Mouse (Mus musculus) brown adipose tissue, adult 24 weeks (tissue): ENCODE measurements at regions not wholly inside any gene's neighbourhood (a gene's known extent, or its start where the extent isn't known, plus 50 kb on each side); places are given as distances from the start of the nearest gene placed in this dataset.

ENCODE experiments used
- H3K27ac ChIP-seq: fragments of 200-500 bp; replicated peaks from 2 replicates; pipeline ENCODE4 v1.5.1; 2012; ENCODE audit warnings: low read depth, mild to moderate bottlenecking, low read length
- H3K4me1 ChIP-seq: fragments of 200-500 bp; 2 replicates; pipeline ENCODE4 v1.6.1; 2012; ENCODE audit warnings: low read length, mixed read lengths; ENCODE audit not compliant: control insufficient read depth, insufficient read depth, insufficient read length
- H3K4me3 ChIP-seq: fragments of 200-500 bp; 2 replicates; pipeline ENCODE4 v1.5.1; 2012; ENCODE audit warnings: low read depth, mild to moderate bottlenecking, low read length, moderate library complexity; ENCODE audit not compliant: insufficient read depth

DNA sequence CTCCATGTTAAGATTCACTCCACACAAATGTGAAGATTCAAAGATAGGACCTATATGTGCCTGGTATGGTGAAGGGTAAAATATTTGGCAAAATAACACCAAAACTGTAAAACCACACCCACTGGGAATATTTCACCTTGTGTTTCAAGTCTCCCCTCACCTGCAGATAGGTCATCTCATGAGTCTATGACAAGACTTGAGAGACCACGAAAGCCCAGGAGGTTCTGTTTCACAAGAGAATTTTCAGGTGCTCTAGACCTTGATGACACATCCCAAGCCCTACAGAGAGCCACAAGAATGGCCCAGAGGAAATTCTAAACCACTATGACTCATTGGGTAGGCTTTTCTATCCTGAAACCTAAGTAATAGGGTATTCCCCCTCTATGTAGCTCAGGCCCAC is 1322.4 kb upstream of the A1bg start:
- Histone ChIP-seq H3K4me1 (peaks cover 4% of the 10 kb centered on the region; the same call in 1 of the 2 replicates), H3K27ac (no peak overlapping the region), H3K4me3 (no peak overlapping the region)

DNA sequence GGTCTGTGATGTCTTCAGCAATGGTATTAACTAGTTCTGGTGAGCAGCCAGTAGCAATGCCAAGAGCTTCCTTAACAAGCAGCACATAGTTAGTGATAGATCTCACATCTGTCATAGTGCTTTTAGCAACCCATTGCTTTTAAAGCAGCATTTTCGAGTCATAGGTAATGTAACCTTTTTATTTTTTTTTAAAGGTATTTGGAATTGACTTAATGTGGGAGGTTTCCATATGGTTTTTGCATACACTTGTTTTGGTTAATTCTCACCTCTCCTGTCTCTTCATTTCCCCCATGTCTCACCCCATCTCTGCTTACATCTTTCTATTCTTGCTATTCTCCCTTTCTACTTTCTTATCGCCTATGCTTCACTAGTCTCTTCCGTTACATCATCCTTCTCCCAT is 1322.0 kb upstream of the A1bg start:
- Histone ChIP-seq H3K4me3 (no peak overlapping the region), H3K27ac (no peak overlapping the region), H3K4me1 (0 out of 2 replicates have a peak, but pooled peaks cover 2% of the 10 kb centered on the region)

DNA sequence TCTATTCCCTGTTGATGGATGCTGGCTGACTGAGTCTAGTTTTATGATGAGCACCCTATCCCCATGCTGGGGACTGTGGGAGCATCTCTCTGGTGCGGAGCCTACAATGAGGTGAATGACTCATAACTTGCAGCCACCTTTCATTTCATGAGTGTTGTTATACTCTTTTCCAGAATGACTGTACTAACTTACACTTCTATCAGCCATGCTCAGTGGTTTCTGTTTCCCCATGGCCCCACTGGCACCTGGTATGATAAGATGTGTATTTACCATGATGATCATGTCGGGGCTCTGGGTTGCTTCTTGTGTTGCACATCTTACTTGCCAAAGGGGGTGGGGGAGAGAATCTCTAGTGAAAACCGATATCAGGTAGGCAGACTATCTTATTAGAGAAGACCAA is 1317.2 kb upstream of the A1bg start:
- Histone ChIP-seq H3K4me1 (no peaks in the 10 kb centered on the region), H3K4me3 (no peak overlapping the region), H3K27ac (no peak overlapping the region)

DNA sequence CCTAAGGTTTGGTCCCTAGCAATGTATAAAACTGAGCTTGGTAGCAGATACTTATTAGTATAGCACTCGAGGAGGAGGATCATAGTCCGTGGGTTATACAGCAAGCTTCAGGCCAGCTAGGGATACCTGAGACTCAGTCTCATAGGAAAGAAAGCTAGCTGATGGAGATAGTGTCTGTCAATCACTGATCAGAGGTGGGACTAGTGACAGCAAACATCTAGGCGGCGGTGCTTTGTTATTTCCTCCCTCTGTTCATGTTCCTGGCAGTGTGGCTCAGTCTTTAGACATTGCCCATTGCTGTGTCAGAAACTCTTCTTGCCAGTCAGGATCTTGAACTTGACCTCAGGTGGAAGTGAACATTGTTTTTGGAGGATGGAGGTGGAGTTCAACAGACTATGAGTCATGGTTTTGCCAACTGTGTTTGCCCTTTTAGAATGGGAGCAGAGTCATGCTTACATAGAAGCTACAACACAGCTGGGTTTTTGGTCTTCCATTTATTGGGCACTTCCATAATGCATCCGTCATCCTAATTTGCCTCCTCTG is 1315.8 kb upstream of the A1bg start:
- Histone ChIP-seq H3K4me1 (no peaks in the 10 kb centered on the region), H3K27ac (no peak overlapping the region), H3K4me3 (no peak overlapping the region)

DNA sequence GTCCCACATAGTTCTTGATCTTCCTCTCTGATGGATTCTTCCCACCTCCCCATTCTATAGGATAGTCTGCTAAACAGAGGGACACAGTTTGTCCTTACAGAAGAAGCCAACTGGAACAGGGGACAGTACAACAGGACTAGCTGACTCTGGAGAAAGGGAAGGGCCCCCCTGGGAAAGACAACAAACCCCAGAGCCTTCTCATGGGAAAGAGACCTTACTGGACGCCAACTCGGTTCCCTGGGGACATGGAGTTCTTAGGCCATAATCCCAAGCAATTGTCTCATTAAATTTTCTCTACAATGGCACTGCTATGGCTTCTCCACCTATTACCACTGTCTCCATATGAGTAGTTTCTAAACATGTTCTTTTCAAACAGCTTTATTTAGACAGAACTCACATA is 1313.2 kb upstream of the A1bg start:
- Histone ChIP-seq H3K4me1 (no peaks in the 10 kb centered on the region), H3K4me3 (no peak overlapping the region), H3K27ac (peak overlapping the region; percentile 38; the same call in 1 of the 2 replicates)

DNA sequence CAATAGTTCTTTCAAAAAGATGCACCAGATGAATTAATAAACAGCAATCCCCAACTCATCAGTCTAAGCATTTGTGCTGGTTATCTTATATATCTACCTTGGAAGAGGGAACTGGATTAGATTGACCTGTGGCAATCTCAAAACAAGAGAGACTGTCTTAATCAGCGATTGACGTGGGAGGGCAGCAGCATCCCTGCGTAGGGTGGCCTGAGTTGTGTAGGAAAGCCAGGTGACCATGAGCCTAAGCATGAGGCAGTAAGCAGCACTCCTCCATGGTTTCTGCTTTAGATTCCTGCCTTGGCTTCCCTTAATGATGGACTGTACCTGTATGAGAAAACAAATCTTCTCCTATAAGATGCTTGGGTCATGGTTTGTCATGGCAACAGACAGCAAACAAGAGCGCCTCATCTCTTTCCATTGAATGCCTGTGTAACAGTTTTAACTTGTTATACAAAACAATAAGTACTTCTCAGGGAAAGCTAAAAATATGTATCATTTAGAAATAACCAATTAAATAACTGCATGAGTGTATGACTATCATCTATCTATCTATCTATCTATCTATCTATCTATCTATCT is 1311.5 kb upstream of the A1bg start:
- H3K4me3 ChIP-seq: no peak overlapping the region
- H3K27ac ChIP-seq: no peak overlapping the region
- no peaks in the 10 kb centered on the region for H3K4me1 ChIP-seq

DNA sequence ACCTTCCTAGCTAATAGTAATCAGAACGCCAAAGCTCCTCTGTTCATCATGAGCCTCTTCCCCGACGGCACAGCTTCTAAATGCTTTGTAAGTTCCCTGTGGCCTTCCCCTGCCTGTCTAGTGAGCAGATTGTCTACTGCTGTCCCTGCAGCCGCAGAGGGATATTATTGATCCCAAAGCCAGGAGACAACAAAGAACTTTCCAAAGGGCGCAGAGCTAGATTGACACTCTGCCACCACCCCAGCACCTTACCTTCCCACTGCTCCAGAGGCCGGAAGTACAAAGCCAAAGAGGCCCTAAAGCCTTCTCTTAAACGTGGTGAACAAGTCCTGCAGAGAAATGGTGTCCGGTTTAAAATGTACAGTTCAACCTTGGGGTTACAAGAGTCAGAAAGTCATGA is 1310.3 kb upstream of the A1bg start:
- H3K4me1 ChIP-seq: no peaks in the 10 kb centered on the region
- H3K4me3 ChIP-seq: no peak overlapping the region
- no peak overlapping the region for H3K27ac ChIP-seq

DNA sequence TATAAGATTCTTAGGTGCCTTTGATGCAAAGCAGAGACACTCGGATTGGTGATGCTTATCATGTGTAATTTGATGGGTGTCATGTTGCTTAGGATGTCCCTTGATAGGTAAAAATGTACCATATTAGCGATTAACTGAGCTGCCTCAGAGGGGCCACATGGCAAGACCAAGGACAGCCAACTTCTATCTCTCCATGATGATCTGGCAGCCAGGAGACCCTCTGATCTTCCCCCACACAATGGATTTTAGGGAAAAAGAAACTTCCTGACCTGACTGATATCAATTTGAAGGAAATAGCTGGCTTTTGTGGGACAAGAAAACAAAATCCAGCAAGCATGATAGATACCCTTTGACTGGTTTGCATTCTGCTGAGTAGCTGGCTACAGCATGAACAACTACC is 1308.9 kb upstream of the A1bg start:
- H3K27ac ChIP-seq: no peak overlapping the region
- no peak overlapping the region for H3K4me3 ChIP-seq
- no peaks in the 10 kb centered on the region for H3K4me1 ChIP-seq

DNA sequence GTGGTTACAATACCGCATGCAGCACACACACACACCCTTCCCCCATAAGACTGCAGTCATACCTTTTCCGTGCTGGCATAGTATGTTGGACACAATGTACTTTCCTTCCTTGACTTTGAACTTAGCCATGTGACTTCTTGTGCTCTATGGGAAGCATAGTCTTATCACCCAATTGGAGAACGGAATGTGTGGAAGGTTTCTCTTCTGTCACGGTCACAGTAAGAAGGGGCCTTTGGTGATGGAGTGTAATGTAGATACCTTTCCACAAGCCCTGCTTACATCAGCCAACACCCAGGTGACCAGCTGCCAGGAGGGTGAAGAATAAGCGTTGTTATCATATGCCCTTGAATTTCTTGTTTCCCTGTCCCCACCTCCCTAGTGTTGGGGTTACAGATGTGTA is 1308.0 kb upstream of the A1bg start:
- no peaks in the 10 kb centered on the region for H3K4me1 ChIP-seq
- no peak overlapping the region for H3K27ac ChIP-seq
- H3K4me3 ChIP-seq: no peak overlapping the region

DNA sequence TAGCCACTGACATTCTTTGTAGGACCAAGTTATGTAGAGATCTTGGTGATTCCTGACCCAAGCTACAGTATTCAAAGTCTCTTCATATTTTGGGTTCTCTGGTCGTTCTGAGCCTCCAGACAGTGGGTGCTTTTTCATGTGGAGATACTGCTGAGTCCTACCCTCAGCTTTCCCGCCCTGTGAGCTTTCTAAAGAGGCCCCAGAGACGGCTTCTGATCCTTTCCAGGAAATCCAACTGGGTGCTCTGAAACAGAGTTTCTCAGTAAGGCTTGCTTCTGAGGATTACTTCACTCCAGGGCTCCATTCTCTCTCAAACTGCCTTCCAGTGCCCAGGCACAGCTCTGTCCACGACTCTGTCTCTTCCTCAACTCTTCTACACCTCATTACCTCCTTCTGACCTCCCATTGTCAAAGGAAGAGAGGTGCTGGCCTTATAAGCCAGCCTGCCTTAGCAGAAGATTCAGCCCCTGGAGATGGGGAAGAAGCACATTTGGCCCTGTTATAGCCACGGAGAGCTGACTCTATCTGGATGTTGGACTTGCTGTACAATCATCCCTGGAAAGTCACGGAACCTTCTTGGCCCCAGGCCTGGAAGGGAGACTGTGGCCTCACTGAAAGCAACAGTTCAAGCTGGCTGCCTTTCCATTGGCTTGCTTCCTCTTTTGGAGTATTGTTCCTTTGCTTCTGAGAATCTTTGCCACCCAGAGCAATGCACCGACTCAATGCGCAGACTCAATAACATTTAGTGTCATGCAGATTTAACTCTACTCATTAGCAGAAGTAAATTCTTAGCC is 1306.9 kb upstream of the A1bg start:
- no peak overlapping the region for H3K27ac ChIP-seq
- H3K4me1 ChIP-seq: no peaks in the 10 kb centered on the region
- no peak overlapping the region for H3K4me3 ChIP-seq

DNA sequence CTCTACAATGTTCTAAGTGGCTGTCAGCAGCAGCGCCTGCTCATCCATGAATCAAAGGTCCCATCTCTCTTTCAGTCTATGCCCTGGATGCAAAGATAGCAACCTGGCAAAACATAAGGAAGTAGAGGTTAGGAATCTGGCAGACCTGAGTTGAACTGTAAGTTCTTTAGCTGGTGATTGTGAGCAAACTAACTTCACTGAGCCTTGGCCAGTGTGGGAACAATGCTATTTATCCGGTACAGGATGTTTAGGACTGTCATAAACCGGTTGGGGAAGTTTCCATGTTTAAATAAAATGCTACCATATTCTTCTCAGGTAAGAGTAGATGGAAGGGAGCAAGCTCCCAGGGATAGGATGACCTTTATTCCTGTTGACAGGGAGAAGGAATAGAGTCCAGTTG is 1306.2 kb upstream of the A1bg start:
- Histone ChIP-seq H3K4me1 (no peaks in the 10 kb centered on the region), H3K27ac (no peak overlapping the region), H3K4me3 (no peak overlapping the region)

DNA sequence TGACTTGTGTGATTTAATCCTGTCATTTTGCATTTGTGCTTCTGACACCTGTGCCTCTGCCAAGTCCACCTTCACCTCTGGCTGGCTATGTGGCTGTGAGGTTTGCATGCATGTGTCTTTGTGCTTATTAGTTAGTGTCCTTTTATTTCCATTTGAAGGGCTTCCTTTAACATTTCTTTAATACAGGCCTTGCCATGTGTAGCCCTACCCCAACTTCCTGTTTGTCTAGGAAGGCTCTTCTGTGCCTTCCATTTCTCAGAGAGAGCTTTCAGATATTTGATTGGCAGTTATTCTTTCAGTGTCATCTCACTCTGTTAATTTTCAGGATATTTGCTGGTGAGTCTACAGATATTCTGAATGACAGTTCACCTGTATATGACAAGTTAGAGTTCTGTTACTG is 1302.0 kb upstream of the A1bg start:
- H3K27ac ChIP-seq: no peak overlapping the region
- H3K4me1 ChIP-seq: no peaks in the 10 kb centered on the region
- no peak overlapping the region for H3K4me3 ChIP-seq

DNA sequence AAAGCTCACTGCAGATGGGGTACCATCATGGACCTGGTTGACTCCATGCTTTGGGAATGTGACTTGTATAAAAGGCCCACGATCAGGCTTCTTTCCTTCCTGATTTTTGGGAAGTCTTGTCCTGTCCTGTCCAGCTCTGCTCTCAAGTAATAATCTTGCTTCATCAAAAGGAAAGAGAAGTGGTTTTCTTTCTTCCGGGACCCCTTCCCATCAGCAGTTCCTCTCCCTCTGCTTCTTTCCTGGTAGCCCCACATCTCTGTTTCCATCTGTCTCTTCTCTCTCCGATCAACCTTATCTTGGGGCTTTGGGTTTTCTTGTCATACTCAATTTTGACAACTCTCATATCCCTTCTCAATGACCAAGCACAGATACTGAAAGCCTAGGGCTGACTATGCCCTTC is 1301.4 kb upstream of the A1bg start:
- Histone ChIP-seq H3K27ac (no peak overlapping the region), H3K4me3 (no peak overlapping the region), H3K4me1 (no peaks in the 10 kb centered on the region)

DNA sequence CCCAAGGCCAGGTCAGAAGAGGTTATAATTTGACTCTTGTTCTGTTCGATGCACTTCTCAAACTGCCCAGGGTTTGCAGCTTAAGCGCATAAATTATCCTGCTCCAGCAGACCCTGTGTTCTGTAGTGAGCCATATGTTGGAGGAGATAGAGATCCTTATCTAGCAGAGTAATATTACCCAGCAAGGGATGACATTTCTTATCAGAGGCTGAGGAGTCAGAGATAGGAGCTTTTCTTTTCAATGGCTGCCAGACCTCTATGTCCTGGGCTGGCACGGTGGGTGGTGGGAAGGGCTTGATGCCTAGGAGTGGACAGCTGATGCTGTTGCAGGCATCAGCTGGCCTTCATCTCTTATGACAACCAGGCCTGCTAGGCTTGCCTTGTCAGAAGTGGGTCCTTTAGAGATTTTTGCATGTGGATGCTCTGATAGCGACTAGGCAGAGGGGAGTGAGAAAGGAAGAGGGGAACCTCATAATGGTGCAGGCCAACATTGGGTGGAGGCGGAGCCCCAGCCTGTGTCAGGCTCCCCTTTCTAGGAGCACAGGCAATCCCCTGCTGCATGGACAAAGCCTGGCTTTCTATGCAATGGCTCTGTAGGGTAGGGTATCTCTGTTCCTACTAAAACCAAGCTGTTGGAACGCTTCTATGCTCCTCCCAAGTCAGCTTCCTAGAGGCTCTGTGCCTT is 1300.5 kb upstream of the A1bg start:
- Histone ChIP-seq H3K27ac (no peak overlapping the region), H3K4me3 (no peak overlapping the region), H3K4me1 (no peaks in the 10 kb centered on the region)

DNA sequence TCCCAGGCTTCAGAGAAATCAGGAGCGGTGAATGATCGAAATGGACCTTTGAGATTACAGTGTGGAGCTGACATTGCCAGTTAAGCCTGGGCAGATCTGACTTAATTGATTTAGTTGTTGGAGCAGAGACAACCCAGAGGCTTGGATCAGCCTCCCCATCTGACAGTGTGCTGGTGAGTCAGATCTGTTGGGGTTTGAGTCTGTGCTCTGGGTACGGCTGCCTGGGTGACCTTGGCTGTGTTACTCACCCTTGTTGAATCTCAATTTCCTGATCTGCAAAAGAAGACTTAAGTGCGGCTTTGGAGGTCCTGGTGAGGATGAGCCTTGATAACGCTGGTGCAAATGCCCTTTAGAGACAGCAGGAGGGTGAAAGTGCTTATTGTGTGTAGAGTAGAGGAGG is 1299.9 kb upstream of the A1bg start:
- Histone ChIP-seq H3K27ac (no peak overlapping the region), H3K4me3 (no peak overlapping the region), H3K4me1 (no peaks in the 10 kb centered on the region)
